Mouse (Mus musculus) limb, embryonic 14.5 days (tissue): ENCODE measurements around the gene Appl1. TPM values are rescaled to one million over a fixed set of nuclear protein-coding genes. Genes with fewer than 3 reads are reported as not detected.
"Not testable (repeated sequence)": the region's sequence is repeated elsewhere in the genome, so short reads cannot be mapped to it uniquely, and the experiment has no call there.

Source experiments
- ATAC-seq: fragments of 200-750 bp; cut with Nextera tagmentation; 2 replicates; pipeline ENCODE4 v1.8.0; 2017; ENCODE audit warnings: low read depth, moderate number of reproducible peaks, moderate TSS enrichment; ENCODE audit not compliant: low FRiP score
- DNase-seq: peaks from one replicate; pipeline ENCODE4 v3.0.0-alpha.2; 2015; ENCODE audit warnings: low spot score
- H3K27ac ChIP-seq: fragments of 300-500 bp; sonication (generic); replicated peaks from 2 replicates; pipeline ENCODE4 v1.5.1; 2014; ENCODE audit warnings: low read depth, mild to moderate bottlenecking, low read length, moderate library complexity, mixed read lengths
- H3K27me3 ChIP-seq: fragments of 300-500 bp; sonication (generic); 2 replicates; pipeline ENCODE4 v1.6.1; 2014; ENCODE audit warnings: low read length, mixed read lengths; ENCODE audit not compliant: control insufficient read depth, insufficient read depth
- H3K36me3 ChIP-seq: fragments of 300-500 bp; sonication (generic); 2 replicates; pipeline ENCODE4 v1.6.1; 2014; ENCODE audit warnings: mild to moderate bottlenecking, low read length, moderate library complexity, mixed read lengths; ENCODE audit not compliant: control insufficient read depth, insufficient read depth
- H3K4me1 ChIP-seq: fragments of 300-500 bp; sonication (generic); 2 replicates; pipeline ENCODE4 v1.6.1; 2014; ENCODE audit warnings: antibody characterized with exemption, low read length, mixed read lengths; ENCODE audit not compliant: control insufficient read depth, insufficient read depth
- H3K4me2 ChIP-seq: fragments of 300-500 bp; sonication (generic); replicated peaks from 2 replicates; pipeline ENCODE4 v1.6.1; 2014; ENCODE audit warnings: low read depth, mild to moderate bottlenecking, low read length, moderate library complexity; ENCODE audit not compliant: severe bottlenecking
- H3K4me3 ChIP-seq: fragments of 300-500 bp; sonication (generic); replicated peaks from 2 replicates; pipeline ENCODE4 v1.5.1; 2014; ENCODE audit warnings: low read length
- H3K9ac ChIP-seq: fragments of 300-500 bp; sonication (generic); 2 replicates; pipeline ENCODE4 v1.6.1; 2014; ENCODE audit warnings: mild to moderate bottlenecking, low read depth, low read length, moderate library complexity; ENCODE audit not compliant: severe bottlenecking
- H3K9me3 ChIP-seq: fragments of 300-500 bp; sonication (generic); 2 replicates; pipeline ENCODE4 v1.6.1; 2016; ENCODE audit warnings: low read length; ENCODE audit not compliant: control insufficient read depth
- POLR2A ChIP-seq: fragments of 200-500 bp; IDR thresholded peaks from 2 replicates; pipeline ENCODE4 v1.8.0; 2012; ENCODE audit warnings: inconsistent platforms, mild to moderate bottlenecking, moderate library complexity, borderline replicate concordance; ENCODE audit not compliant: insufficient read depth, insufficient read length; ENCODE audit errors: extremely low read depth
- WGBS: fragments of 180-500 bp; shearing (Covaris S2); extraction: QIAGEN DNeasy Blood & Tissue Kit; methylation state at CpG from one replicate; pipeline ENCODE4 v1.1.7; 2014; 5-methylcytosine and 5-hydroxymethylcytosine counted together
- polyA plus RNA-seq, 2 experiments: library from polyadenylated mRNA; depleted of rRNA in 1 of 2; stranded (reverse) in 1 of 2; unstranded in 1 of 2; fragments of >200 nt; fragmentation: Nextera tagmentation in 1 of 2; extraction: Ambion mirVana in 1 of 2; gene quantifications; 2 replicates each; pipeline versions ENCODE4 v1.2.1 to v1.2.3; 2012 to 2014

Gene Appl1
- polyA plus RNA-seq, 2 experiments = 23.1 to 52.7 TPM

DNA sequence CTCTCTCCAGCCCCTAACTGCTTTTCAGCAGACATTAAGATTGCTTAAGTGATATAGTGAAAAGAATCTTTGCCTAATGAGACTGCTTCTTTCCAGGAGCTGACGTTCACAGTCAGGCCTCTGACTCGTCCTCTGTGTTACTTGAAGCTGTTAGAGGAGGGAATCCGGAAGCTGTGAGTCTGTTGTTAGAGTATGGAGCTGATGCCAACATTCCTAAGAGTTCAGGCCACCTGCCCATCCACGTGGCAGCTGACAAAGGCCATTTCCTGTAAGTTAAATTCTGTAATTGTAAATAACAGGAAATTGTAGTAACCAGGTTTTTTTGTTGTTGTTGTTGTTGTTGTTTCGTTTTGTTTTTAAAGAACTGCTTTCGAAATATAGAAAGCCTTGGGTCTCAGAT, 59.8 kb downstream of the Appl1 start:
- Histone ChIP-seq H3K36me3 (no peaks in the 10 kb centered on the region), H3K4me2 (no peak overlapping the region), H3K9me3 (no peaks in the 10 kb centered on the region), H3K27ac (no peak overlapping the region), H3K4me3 (no peak overlapping the region), H3K27me3 (no peaks in the 10 kb centered on the region), H3K4me1 (no peaks in the 10 kb centered on the region), H3K9ac (no peak overlapping the region)
- peak; percentile 23 for DNase-seq
- WGBS = 67% methylated on average over 6 of the region's 6 CpGs
- TF ChIP-seq POLR2A = no peak
- no peak for ATAC-seq

DNA sequence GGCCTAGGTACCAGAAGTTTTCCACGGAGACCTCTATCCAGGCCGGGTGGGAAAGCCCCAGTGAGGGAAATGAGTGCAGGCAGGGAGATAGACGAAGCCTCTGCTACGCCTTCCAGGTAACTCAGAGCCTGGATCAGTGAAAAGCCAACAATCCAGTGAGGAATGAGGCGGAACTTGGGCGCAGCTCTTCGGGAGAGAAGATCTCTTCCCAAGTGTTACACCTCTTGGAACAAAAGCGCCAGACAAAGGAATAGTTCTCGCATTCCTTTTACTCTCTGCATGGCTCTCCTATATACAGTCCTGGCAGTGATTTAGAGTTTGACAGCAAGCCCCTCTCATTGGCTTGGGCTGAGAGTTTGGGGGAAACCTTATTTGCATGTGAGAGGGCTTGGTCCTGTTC, 60.6 kb downstream of the Appl1 start:
- not testable (repeated sequence) for H3K9me3 ChIP-seq, H3K27ac ChIP-seq, H3K9ac ChIP-seq, H3K27me3 ChIP-seq, H3K4me1 ChIP-seq, H3K4me2 ChIP-seq, H3K4me3 ChIP-seq, DNase-seq, H3K36me3 ChIP-seq, ATAC-seq
- 58% methylated on average over 9 of the region's 9 CpGs for WGBS

DNA sequence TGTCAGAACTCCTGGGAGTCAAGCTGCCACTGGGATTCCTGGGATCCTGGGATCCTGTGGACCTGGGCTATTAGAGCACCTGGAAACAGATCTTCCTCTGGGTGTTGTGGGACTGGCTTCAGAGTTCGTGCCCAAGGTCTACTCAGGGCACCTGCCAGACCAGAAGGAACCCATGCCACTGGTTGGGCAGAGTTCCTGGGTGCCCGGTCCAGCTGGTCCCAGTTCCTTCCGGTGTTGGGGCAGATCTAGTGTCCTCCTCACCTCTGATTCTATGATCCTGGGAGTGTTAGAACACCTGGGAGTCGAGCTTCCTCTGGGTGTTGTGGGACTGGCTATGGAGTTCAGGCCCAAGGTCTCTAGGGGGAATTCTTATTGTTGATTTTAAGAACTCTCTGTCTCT, 63.6 kb downstream of the Appl1 start:
- H3K9ac ChIP-seq = no peak overlapping the region
- DNase-seq (no peak), ATAC-seq (no peak)
- H3K27me3 ChIP-seq = no peaks in the 10 kb centered on the region
- H3K9me3 ChIP-seq = no peaks in the 10 kb centered on the region
- no peaks in the 10 kb centered on the region for H3K36me3 ChIP-seq
- no peak overlapping the region for H3K4me3 ChIP-seq
- no peaks in the 10 kb centered on the region for H3K4me1 ChIP-seq
- no peak overlapping the region for H3K4me2 ChIP-seq
- WGBS = 88% methylated on average over 4 of the region's 4 CpGs
- H3K27ac ChIP-seq = no peak overlapping the region
- no peak for TF ChIP-seq POLR2A

DNA sequence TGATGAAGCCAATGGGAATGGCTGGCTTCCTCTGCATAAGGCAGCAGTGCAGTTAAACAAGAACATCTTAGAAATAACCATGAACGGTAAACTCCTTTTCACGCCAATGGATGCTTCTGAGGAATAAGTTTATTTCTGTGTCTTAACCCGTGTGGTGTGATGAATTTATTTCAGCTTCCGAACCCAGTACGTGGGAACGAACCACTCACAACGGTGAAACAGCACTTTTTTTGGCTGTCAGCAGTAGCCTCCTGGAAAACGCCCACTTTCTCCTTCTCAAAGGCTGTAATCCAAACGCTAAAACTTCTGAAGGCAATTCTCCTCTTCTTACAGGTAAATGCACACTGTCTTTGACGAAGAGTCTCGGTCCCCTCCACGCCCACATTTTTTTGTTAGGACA, 70.1 kb downstream of the Appl1 start:
- Histone ChIP-seq H3K4me3 (no peak overlapping the region), H3K27me3 (no peaks in the 10 kb centered on the region), H3K9me3 (no peaks in the 10 kb centered on the region), H3K27ac (no peak overlapping the region), H3K9ac (no peak overlapping the region), H3K4me2 (no peak overlapping the region), H3K4me1 (no peaks in the 10 kb centered on the region), H3K36me3 (no peaks in the 10 kb centered on the region)
- DNase-seq = no peak
- WGBS = 86% methylated on average over 12 of the region's 12 CpGs
- no peak for TF ChIP-seq POLR2A
- ATAC-seq = no peak

DNA sequence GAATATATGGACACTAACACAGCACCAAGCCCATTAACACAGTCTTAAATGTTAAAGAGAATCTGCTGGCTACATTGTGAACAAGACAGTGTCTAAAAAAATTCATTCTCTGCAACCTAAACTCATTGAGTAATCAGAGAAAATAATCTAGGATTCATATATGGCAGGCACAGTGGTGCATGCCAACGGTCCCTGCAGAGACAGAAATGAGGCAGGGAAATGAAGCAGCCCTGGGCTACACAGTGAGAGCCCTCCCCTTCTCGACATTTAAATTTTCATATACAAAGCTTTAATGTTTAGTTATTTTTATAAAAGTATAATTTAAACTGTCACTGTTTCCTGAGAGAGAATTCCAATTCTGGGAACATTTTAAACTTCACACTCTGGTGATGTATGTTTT, 71.5 kb downstream of the Appl1 start:
- Histone ChIP-seq H3K4me1 (no peaks in the 10 kb centered on the region), H3K27me3 (no peaks in the 10 kb centered on the region), H3K4me3 (no peak overlapping the region), H3K9me3 (no peaks in the 10 kb centered on the region), H3K27ac (no peak overlapping the region), H3K4me2 (no peak overlapping the region), H3K9ac (no peak overlapping the region), H3K36me3 (no peaks in the 10 kb centered on the region)
- no peak for TF ChIP-seq POLR2A
- 89% methylated on average over 2 of the region's 2 CpGs for WGBS
- DNase-seq = no peak
- ATAC-seq = no peak

DNA sequence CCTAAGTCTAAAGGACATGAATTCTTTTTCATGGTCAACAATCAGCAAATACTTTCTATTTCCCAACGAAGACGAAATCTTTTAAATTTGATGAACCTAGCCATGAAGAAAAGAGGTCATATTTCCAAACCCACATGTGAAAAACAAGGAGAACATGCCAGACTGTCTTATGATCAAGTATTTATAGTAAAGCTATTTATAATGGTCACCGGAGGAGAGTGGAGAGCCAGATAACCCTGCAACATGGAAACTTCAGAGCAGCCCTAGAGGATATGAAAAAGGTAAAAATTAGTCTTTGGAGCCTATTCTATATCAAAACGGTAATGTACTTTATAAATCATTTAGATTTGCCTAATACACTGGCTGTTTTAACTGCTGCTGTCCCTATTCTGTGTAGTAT, 76.6 kb downstream of the Appl1 start, which contains the start of gene Asb14:
TSS of gene Asb14 (plus strand) at position 166 of the 400 bp plus-strand sequence.
- Histone ChIP-seq H3K36me3 (no peaks in the 10 kb centered on the region), H3K9me3 (no peaks in the 10 kb centered on the region), H3K9ac (no peak within 1 kb of the TSS), H3K27me3 (no peaks in the 10 kb centered on the region), H3K4me1 (no peaks in the 10 kb centered on the region), H3K27ac (no peak within 1 kb of the TSS), H3K4me3 (no peak within 1 kb of the TSS), H3K4me2 (no peak within 1 kb of the TSS)
- 92% methylated on average over 4 of the region's 4 CpGs for WGBS
- ATAC-seq (no peak), DNase-seq (no peak)
- no peak for TF ChIP-seq POLR2A
